Mouse (Mus musculus) hindlimb bud, embryonic 11.5 days (tissue): ENCODE measurements around the gene Oas1g.
A peak's percentile ranks its signal among the peaks of the same experiment; 100 is the strongest.
"Not testable (repeated sequence)": the region's sequence is repeated elsewhere in the genome, so short reads cannot be mapped to it uniquely, and the experiment has no call there.

ENCODE experiments used
- DNase-seq: peaks from one replicate; pipeline ENCODE4 v3.0.0-alpha.2; 2012; ENCODE audit warnings: low read depth, low spot score; ENCODE audit errors: extremely low spot score

The Oas1g gene

DNA sequence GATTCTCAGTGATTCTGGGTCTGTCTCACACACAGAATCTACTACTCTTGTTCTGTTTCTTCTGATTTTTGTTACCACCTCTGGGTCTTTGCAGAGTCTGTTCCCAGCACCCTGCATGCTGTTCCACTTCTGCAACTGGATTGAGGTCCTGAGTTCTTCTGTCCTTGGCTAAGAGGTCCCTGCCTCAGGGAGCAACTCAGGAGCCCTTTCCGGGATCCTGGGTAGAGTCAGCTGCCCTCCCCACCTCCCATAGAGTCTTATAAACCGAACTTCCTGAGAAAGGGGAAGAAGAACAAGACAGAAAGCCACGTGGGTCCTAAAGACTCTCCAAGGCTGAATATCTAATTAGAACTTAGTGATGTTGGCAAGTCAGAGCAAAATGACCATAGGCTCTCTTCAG, 3.6 kb upstream of the Oas1g start:
- no peak for DNase-seq

- DNase-seq: no peak
Observed at GRCm38 (mm10) chr5:120890026-120890425, 2.6 kb upstream of the Oas1g start.

GRCm38 (mm10) chr5:120888294-120888815, 942 bp upstream of the Oas1g start:
- not testable (repeated sequence) for DNase-seq

GRCm38 (mm10) chr5:120887831-120888230, 418 bp upstream of the Oas1g start:
- no peak for DNase-seq

GRCm38 (mm10) chr5:120881681-120882080, 5.7 kb downstream of the Oas1g start:
- DNase-seq: not testable (repeated sequence)

DNA sequence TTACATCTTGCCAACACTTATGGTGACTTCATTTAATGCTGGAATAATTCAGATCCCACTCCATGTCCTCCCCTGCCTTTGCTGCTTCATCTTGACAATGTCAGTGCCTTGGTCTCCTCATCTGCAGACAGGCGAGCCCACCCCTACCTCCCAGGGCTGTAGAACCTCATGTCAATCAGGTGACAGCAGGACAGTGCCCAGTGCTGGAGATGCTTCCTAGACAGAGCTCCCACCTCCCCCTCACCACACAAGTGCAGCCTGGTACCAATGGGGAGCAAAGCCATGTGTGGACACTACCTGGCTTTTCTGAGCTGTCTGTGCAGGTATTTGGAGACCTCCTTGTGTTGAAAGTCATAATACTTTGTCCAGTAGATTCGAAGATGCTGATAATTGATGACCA, 8.6 kb downstream of the Oas1g start:
- DNase-seq: not testable (repeated sequence)

DNA sequence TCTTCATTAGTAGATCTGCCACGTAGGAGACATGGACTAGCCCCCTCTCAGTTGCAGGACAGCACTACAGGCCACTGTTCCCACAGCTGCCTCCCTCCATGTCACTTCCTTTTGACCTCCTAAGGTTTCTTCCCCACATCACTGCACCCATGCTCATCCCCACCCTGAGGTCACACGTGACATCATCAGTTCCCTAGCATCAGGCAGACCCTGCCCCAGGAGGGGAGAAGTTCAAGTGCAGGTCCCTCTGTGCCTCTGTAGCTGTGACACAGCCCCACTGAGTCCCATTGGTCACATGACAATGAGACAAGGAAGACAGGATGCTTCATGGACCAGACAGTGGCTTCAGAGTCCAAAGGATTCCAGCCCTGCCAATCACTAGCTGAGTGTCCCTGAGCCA, 10.0 kb downstream of the Oas1g start:
- not testable (repeated sequence) for DNase-seq

DNA sequence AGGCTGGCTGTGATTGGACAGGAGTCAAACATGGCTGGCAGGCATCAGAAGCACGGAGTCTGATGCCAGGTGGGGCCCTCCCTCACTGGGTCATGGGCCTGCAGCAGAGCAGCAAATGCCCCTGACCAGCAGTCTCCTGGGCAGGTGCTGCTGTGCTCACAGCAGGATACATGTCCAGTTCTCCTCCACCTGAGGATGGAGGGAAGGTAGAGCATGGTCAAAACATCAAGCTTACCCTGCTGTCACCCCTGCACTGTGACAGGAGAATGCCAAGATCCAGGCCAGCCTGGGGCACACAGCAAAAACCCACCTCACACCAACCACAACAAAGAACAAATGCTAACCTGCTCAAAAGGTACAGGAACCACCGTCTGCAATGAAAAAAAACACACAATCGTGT, 10.6 kb downstream of the Oas1g start:
- not testable (repeated sequence) for DNase-seq

GRCm38 (mm10) chr5:120871469-120871868, 15.9 kb downstream of the Oas1g start:
- DNase-seq: no peak

DNA sequence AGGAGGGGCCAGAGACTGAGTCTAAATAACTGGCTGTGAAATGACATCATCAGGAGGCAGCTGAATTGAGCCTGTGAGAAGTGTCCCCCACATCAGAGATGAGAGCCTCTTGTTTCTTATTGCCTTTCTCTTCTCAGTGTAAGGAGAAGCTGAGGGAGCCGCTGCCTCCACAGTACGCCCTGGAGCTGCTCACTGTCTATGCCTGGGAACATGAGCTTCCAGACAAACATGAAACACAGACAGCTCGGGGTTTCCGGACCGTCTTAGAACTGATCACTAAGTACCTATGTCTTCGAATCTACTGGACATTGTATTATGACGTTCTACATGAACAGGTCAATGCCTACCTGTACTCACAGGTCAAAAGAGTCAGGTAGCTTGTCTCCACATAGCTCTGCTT, 16.6 kb downstream of the Oas1g start:
- no peak for DNase-seq

DNA sequence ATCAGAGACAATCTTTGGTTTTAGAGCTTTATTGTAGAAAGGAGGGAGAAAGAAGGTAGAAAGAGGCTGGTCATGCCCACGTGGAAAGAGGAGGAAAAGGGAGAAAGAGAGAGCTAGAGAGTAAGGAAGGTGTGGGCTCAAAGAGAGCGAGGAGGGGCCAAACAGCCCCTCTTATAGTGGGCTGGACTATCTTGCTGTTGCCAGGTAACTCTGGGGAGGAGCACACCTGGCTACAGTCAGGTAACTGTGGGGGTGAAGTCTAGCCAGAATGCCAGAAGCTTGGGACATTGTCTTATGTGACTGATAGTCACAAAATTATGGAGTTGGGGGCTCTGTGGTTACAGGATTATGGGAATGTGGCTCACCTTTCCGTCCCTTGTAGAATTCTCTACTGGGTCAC, 17.3 kb downstream of the Oas1g start:
- no peak for DNase-seq

- no peak for DNase-seq
Observed at GRCm38 (mm10) chr5:120869436-120870015, 17.9 kb downstream of the Oas1g start.

DNA sequence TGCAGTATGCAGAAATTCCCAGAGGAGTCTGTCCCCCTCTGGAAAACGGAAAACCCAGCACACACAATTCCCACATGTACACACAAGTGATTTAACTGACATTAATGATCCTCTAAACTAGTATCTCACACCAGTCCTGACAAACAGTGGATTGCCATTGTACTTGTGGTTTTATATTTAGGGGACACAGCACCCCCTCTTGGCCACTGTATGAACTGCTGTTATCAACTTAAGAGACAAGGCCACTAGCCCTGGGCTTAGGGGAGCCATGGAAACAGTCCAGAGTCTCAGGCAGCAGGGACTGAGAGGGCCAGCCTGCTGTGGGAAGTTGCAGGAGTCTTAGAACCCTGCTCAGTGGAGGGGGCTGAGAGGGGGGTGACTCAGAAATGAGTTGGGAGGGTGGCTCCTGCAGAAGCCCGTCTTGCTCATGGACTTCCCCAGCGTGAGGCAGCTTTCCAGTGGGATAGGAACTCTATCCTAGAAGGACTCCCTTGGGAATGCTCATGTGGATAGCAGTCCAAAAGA, 22.0 kb downstream of the Oas1g start:
- no peak for DNase-seq

DNA sequence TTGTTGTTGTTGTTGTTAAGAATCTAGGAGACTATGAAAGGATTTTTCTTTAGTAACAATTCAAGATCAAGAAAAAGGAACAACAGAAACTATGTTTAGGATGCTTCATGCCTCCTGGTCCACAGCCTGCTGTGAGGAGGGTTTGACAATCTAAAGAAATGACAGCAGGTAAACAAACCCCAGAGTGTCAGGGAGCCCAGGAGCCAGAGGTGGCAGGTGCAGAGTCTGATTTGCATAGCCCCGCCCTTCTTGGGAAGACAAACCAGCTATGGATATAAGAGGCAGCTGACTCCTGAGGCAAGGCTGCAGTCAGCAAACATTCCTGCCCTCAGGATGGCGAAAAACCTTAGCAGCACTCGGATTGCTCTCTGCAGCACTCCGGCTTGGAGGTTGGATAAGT, 26.3 kb downstream of the Oas1g start, which contains the start of gene Oas1h:
Gene Oas1h, plus strand, starts transcription at position 301 of the 400 bp plus-strand sequence.
- no peak for DNase-seq

DNA sequence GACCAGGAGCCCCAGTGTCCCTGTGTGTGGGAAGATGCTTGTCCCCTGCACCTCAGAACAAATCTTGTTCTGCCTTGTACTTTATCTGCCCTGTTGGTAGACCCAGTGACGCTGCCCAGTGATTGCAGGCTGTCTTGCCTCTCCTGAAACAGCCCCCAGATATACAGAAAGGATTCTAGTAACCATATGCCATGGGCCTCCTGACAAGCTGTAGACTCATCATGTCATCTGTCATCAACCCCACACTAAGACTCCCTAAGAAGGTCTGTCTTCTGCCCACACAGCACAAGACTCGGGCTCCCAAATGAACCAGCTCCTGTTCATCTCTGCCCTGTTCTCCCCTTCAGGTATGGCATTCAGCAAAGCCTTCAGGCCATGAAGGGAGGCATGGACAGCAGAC, 28.2 kb downstream of the Oas1g start:
- no peak for DNase-seq

DNA sequence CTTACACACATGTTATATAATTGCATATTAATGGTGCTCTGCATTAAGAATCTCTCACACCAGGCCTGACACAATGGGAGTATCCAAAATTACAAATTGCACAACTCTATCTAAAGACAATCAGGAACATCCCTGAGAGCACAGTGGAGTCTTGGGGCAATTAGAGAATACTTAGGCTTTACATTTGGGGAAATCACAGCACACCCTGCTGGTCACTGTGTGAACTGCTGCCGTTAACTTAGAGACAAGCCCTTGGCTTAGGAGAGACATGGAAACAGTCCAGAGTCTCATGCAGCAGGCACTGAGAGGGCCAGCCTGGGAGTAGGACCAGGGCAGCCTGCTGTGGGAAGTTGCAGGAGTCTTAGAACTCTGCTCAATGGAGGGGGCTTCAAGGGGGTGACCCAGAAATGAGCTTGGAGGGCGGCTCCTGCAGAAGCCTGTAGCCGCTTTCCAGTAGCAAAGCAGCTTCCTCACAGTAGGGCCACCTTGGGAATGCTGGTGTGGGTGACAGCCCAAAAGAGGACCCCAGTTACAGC, 37.7 kb downstream of the Oas1g start:
- DNase-seq: no peak

DNA sequence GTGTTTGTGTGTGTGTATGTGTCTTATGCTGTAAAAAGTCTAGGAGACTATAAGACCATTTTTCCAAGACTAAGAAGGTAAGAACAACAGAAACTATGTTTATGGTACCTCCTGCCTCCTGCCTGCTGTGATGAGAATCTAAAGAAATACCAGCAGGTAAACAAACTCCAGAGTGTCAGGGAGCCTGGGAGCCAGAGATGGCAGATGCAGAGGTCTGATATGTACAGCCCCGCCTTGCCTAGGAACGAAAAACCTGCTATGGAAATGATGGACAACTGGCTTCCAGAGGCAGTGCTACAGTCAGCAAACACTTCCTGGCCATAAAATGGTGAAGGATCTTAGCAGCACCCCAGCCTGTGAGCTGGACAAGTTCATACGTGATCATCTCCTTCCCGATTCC, 40.3 kb downstream of the Oas1g start, which contains the start of gene Oas1f:
Gene Oas1f, plus strand, starts transcription at position 301 of the 400 bp plus-strand sequence.
- DNase-seq: no peak

DNA sequence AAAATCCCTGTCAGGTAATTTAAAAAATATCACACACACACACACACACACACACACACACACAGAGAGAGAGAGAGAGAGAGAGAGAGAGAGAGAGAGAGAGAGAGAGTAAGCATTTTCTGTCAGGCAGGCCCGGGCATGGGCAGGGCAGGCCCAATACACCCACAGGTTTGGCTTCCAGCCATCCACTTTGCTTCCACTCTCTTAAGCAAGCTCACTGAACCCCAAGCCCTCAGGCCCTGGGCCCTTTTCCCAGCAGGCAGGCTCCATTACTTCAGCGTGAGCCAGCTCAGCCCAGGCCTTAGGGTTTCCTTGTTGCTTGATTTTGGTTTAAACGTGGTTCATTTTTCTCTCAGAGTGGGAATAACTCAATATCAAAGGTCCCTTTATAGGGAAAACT, 42.7 kb downstream of the Oas1g start:
- DNase-seq: no peak

GRCm38 (mm10) chr5:120836731-120837585, 50.5 kb downstream of the Oas1g start:
- peak; percentile 10 for DNase-seq

DNA sequence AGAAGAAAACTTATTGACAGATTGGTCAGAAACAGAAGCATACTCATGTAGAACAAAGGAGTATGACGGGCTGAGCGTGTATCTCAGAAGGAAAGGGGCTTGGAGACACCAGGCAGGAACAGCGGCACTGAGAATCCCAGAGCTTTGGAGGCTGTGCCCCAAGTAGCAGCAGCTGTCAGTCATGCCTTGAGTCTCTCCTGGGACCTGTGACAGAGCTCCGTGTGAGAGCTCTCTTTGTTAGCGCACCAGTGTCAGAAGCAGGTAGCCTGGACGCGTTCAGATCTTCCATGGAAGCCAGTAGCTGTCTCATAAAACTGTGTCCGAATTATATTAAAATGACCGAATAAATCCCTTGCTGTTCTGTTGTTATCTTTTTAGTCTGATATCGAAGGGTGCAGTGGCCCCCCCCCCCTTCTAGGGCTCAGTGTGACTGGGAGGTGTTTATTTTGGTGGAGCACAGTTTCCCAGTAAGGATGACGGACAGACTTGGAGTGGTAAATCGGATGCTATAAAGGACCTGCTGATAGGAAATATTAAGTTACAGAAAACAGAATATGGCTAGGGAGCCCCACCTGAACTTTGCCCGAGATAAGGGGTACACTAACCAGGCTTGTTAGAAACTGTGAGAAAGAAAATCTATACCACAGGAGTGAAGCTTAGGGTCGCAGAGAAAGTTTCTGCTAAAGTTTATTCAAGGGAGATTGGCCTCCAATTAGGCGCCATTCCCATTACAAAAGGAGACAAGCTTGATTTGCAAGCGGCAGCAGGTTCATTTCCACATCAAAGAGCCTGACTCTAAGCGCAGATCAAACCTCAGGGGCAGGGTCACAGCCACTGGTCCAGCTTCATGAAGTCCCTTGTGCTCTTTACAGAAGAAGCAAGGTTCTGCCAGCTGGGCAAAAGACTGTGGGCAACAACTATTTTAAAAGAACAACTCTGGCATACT, 53.8 kb downstream of the Oas1g start:
- no peak for DNase-seq
